Mouse (Mus musculus): Measurements from ENCODE around the gene Tmem274.
"Not testable (repeated sequence)": the region's sequence is repeated elsewhere in the genome, so short reads cannot be mapped to it uniquely, and the experiment has no call there.

Gene Tmem274

DNA sequence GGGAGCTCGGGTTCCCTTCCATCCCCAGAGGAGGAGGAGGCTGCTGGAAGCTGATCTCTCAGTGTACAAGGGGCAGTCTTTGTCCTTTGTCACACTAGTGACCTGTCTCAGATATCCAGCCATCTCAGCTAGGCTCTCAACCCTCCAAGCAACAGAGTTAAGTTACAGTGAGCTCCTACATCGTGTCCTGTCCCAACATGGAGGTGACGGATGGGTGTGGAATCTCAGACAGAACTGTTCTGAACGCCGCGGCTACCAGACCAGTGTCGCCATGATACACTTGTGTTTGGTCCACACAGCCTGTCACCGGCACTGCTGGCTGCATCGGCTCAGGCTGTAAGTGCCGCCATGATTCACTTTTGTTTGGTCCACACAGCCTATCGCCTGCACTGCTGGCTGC, at the start of gene Tmem274:
Tmem274 (plus strand) TSS at position 301 of the 400 bp plus-strand sequence.
- no peak for DNase-seq (ENCODE audit: extremely low spot score)

DNA sequence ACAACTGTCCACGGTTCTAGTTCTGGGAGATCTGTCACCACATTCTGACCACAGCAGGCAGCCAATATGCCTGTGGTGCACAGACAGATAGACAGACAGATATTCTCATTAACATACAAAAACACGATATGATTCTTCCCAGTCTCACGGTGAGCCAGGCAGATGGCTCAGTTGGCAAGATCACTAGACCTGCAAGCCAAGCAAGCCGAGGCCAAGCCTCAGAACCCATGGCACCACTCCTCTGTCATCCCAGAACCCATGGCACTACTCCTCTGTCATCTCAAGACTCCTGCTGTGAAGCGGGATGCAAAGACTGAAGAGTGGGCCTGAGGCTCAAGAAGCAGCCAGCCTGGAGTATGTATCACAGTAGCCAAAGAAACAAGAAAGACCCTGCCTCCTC, 47.6 kb upstream of the Tmem274 start:
- DNase-seq (ENCODE audit: extremely low spot score), result no peak

DNA sequence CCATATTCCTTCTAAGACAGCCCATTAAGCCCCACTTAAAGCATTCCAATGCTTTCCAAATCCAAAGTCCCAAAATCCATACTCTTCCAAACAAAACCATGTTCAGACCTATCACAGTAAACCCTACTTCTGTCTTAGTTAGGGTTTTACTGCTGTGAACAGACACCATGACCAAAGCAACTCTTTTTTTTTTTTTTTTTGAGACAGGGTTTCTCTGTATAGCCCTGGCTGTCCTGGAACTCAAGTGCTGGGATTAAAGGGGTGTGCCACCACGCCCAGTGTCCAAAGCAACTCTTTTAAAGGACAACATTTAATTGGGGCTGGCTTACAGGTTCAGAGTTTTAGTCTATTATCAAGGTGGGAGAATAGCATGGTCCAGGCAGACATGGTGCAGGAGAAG, 45.3 kb upstream of the Tmem274 start:
- not testable (repeated sequence) for DNase-seq (ENCODE audit: extremely low spot score)

DNA sequence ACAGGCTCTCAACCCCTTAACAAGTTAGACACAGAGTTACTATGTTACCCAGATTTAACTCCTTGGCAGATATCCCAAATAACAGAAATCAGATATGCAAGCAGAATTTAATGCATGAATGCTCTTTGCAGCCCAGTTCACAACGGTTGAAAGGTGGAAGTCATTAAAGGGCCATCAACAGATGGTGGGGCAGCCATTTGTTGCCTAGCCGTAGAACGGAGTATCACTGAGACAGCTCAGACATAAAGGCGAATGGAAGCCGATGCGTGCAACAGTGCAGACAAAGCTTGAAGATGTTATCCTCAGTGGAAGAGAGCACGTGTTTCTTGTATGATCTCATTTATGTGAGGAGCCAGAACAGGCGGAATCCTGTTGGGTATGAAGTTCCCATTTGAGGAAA, 36.6 kb upstream of the Tmem274 start:
- DNase-seq (ENCODE audit: extremely low spot score), result no peak

DNA sequence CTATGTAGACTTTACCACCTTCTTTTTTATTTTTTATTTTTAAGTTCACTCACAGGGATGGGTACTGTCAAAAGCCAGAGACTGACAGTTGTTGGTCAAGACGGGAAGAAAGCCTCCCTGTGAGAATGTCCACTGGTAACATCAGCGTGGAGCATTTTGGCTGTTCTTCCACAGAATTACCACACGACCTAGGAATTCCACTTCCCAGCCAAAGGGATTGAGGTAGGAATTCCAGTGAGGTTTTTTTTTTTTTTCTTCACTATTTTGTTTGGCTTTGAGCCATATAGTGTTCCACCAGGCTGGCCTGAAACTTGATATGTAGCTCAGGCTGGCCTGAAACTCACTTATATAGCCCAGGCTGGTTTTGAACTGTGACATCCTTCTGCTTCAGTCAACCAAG, 34.7 kb upstream of the Tmem274 start:
- DNase-seq (ENCODE audit: extremely low spot score), result no peak

DNA sequence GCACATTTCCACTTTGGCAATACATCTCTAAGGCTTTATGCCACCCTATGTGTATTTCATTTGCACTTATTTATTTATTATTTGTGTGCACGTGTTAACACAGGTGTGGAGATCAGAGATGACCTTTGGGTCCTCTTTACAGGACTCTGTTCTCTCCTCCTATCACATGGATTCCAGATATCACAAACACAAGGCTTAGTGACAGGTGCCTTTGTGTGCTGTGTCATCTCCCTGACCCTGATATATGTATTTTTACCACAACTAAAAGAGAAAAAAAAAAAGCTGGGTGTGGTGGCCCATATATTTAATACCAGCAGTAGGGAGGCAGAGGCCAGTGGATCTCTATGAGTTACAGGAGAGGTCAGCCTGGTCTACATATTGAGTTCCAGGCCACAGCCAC, 32.7 kb upstream of the Tmem274 start:
- DNase-seq (ENCODE audit: extremely low spot score), result no peak

DNA sequence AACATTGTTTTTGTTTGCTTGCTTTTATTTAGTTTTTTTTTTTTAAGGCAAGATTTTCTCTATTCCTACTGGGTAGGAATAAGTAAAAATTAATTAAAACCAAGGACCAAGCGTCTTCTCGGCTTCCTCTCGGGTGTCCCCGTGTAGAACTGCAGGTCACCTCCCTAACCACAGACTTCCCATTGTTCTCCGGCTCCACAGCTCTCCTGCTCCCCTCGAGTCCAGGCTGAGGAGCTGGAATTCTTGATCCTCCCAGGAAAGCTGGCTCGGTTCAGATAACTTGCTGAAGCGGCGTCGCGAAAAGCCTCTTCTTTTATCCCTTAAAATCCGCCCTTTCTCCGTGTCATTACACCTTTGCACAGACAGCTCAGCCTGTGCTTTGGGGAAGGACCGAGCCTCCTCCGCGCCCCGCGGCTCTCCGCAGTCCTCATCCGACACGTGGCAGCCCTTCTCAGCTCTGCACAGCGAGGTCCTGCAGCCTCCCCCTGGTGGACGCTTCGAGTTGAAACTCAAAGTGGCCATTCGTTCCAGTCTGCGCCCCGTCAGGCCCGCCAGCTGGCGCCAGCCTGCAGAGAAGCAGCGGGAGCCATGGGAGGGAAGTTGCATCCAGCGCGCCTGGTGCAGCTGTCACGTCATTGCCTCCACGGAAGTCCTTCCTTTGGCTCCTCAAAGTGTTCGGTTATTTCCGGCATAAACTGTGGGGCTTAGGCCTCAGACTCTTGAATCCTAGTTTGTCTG, 32.0 kb upstream of the Tmem274 start:
- DNase-seq (ENCODE audit: extremely low spot score), result peak; percentile 96

DNA sequence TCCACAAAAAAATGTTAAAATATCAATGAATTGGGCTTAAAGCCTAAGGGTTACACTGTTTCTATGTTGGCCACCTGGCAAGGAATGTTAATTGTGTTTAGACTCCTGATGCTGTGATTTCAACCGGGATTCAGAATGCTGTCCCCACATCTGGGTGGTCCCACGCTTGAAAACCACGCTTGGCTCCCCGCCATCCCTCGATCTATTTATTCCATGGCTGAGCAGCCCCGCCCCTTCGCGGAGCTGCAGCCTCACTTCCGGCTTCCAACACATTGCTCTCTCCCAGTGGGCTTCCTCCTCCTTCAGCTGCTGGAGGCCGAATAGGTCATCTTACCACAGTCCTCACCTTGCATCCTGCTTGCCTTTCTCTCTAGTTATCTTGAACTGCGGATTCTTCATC, 31.3 kb upstream of the Tmem274 start:
- DNase-seq (ENCODE audit: extremely low spot score), result peak; percentile 77

DNA sequence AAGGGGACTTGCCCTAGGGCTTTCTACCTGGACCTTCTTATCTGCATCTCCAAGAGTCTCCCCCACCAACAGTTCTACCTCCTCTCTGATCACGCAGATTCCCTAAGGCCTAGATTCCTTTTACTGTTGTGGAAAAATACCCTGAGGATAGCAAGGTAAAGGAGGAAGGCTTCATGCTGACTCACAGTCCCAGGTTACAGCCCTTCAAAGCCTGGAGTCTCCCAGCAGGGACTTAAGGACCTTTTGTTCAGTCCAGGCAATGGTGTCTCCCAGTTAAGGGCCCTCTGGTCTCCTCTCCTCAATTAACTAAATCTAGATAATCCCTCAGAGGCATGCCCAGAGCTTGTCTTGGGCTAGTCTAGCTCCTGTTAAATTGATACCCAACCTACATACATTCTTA, 30.9 kb upstream of the Tmem274 start:
- no peak for DNase-seq (ENCODE audit: extremely low spot score)

DNA sequence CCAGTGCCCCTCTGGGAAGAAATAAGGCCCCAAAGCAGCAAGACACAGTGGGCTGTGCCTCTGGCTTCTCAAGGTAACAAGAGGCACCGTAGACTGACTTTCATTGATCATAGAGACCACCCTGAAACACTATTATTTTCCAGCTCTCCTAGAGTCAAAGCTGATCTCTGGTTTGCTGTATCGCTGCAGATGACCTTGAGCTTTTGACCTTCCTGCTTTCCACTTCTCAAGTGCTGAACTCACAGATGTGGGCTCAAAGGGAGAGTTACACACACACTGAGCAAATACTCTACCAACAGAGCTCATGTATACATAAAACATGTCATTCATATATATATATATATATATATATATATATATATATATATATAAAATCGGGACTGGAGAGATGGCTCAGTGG, 26.5 kb upstream of the Tmem274 start:
- no peak for DNase-seq (ENCODE audit: extremely low spot score)

DNA sequence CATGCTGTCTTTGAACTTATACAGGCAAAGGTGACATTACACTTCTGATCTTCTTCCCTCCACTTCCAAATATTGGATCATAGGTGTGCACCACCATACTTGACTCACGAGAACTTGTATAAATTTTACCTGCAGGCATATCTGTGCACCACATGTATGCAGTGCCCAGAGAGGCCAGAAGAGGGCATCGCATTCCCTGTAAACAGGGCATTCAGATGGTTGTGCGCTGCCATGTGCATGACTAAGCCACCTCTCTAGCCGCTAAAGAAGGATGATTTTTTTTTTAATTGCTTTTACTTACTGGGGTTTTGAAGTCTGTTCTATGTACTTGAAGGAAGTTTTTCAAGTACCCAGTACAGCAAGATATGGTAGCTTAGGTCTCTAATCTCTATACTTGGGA, 23.5 kb upstream of the Tmem274 start:
- no peak for DNase-seq (ENCODE audit: extremely low spot score)

DNA sequence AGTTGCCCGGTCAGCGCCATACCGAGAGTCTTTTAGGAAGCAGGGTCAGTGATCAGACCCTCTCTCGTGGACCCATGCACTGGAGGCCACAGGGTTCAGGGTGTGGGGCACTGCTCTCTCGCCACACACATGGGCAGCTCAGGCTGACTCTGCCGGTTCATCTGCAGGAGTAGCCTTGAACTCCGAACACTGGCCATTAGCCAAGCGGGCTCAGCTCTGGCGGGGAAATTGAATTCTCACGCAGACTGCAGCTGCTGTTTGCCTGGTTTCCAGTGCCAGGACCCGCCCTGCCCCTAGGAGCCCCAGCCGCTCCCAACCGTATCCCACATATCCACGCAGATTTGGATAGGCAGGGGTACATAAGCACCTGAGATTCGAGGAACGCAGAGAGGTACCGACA, 22.9 kb upstream of the Tmem274 start:
- DNase-seq (ENCODE audit: extremely low spot score), result no peak

DNA sequence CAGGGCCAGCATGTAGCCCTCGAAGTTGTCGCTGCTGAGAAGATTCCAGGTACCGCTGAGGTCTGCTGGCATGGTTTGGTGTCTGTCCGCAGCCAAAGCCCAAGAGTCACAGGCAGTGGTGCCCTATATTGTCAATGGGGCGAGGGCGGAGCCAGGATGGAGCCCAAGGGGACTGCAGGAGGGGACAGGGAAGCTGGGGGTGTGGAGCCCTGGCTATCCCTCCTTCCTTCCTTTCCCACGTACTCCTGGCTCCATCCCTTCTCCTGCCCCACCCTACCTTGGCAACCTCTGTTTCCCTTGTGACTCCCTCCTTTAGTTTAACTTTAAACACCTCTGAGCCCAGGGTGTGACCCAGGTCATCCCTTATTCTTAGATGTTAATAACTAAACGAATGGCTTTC, 22.3 kb upstream of the Tmem274 start, which contains the start of gene Rbp7:
Rbp7 (minus strand) TSS at position 100 of the 400 bp plus-strand sequence.
- no peak for DNase-seq (ENCODE audit: extremely low spot score)

DNA sequence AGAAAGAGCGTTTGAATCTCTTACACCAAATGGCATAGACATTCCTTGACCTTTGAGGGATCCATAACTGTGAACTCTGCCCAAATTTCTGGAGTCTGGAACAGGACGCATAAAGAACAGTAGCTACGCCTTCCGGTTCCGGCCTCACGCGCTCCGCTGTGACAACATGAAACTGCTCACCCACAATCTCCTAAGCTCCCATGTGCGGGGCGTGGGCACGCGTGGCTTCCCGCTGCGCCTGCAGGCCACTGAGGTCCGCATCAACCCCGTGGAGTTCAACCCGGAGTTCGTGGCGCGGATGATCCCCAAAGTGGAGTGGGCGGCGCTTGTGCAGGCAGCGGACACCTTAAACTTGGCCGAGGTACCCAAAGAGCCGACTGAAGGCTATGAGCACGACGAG, 20.0 kb upstream of the Tmem274 start:
- DNase-seq (ENCODE audit: extremely low spot score), result not testable (repeated sequence)

DNA sequence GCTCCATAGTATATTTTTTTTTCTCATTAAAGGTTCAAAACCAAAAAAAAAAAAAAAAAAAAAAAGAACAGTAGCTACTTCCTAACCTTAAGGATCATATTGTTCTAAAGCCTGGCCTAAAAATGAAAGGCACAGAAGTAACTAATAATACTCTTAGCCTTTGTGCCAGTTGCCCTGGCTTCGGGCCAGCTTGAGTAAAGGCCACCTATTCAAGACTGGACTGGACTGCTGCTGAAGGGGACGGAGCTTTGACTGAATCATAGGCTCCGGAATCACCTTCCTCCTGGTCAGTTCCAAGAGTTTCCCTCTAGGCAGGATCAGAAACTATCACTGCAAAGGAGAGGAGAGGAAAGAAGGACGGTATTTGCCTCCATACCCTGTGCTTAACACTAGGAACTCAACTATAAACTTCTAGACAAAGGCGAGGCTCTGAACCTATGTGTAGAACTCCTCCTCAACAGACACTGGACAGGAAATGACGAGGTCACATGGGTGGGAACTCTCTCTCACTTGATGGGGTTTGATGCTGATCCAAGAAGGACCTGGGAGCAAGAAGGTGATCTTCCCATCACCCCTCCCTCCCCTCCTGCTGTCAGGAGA, 19.2 kb upstream of the Tmem274 start:
- no peak for DNase-seq (ENCODE audit: extremely low spot score)

DNA sequence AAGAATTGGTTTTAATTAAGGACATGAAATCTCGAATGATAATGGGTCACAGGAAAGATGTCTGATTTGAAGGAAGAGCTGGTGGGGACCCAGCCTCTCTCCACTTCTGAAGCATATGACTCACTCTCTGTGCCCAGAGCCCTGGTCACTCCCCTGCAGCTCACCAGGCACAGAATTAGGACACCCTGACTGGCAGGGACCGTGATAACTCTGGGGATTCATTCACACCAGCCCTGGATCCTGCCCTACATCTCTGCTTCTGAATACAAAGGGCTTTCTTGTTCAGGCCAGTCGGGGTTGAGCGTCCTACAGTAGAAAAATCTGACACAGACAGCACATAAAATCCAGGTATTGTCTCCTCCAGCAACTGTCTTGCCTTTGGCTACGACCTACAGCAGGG, 18.7 kb upstream of the Tmem274 start:
- DNase-seq (ENCODE audit: extremely low spot score), result no peak

DNA sequence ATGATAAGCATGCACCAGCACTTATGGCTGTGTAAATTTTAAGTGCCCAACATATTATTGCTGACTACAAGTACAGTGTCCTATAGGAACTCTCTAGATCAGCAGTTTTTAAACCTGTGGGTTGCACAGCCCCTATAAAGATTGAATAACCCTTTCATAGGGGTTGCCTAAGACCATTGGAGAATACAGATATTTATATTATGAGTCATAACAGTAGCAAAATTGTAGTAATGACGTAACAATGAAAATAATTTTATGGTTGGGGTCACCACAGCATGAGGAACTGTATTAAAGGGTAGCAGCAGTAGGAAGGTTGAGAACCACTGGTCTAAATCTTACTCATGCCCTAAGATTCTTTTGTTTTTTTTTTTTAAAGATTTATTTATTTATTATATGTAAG, 17.8 kb upstream of the Tmem274 start:
- no peak for DNase-seq (ENCODE audit: extremely low spot score)

DNA sequence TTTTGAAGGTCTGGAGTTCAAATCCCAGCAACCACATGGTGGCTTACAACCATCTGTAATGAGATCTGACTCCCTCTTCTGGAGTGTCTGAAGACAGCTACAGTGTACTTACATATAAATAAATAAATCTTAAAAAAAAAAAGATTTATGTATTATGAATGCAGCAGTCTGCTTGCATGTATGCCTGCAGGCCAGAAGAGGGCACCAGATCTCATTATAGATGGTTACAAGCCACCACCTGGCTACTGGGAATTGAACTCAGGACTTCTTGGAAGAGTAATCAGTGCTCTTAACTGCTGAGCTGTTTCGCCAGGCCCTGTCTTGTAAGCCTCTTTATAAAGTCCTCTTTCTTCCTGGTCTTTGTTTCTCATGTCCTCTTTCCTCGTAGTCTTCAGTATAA, 16.7 kb upstream of the Tmem274 start:
- DNase-seq (ENCODE audit: extremely low spot score), result not testable (repeated sequence)

DNA sequence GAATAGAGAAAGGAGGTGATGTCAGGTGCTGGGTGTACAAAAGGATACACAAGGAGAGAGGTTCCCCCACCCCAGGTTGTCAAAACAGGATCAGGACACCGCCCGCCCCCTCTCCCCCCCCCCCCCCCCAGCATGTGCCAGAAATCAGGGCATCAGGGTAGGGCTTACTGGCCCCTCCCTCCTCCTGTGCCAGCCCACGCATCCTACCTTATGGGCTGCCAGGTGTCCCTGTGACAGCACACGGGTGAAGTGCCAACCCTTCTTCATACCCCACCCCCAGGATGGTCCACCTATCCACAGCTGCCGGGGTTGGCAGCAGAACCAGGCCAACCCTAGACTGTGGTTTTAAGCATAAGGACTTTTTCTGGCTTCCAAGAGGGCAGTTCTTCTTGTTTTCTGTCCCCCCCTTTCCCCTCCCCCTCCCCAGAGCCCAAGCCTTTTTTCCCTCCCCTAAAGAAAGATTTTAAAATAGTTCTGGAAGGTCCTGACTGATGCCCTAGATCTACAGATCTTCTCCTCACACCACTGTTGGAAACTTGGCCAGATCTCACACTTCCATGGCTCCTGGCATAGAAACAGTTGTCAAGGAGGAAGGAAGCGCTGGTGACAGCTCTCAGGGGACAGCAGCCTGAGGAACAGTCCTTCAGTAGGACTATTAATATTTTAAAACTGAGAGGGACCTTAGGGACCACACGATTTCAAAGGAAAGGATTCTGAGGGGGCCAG, 15.4 kb upstream of the Tmem274 start:
- no peak for DNase-seq (ENCODE audit: extremely low spot score)

DNA sequence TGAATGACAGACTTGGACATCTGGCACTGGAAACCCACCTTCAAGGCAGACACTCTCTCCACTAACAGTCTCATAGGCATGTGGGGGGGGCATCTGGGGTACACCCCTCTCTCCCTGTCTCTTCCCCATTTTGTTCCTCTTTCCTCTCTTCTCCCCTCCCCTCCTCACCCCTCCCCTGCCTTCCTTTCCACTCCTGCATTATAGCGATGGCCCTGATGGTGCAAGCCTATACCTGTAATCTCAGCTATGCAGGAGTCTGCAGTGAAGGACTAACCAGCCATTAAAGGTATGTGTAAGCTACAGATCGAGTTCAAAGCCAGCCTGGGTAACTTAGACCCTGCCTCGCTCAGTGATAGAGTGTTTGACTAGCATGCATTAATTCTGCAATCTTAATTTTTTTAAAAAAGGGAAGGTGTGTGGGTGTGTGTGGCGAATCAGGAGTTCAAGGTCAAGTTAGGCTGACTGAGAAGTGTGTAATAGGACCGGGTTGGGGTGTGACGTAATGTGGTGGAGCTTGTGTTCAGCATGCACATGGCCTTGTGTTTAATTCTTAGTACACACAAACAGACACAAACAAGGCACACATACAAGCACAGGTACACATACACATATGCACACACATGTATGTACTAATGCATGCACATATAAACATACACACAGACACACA, 14.7 kb upstream of the Tmem274 start:
- no peak for DNase-seq (ENCODE audit: extremely low spot score)

DNA sequence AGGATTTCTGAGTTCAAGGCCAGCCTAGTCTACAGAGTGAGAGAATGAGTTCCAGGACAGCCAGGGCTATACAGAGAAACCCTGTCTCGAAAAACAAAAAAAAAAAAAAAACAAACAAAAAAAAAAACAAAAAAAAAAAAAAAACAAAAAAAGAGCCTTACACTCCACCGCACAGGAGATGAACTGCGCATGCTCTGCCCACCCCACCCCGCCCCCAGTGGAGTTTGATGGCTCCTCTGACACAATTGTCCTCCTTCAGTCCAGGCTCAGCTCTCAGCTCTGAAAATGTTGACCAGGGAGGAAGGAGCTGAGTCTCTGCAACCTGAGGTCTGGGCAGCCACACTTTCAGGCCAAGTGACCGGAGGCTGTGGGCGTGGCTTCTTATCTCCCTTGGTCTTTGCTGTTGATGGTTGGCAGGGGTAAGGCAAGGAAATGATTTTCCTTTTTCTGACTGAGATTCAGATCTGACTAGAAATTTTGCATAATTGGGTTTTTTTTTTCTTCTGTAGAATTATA, 13.7 kb upstream of the Tmem274 start:
- DNase-seq (ENCODE audit: extremely low spot score), result no peak

DNA sequence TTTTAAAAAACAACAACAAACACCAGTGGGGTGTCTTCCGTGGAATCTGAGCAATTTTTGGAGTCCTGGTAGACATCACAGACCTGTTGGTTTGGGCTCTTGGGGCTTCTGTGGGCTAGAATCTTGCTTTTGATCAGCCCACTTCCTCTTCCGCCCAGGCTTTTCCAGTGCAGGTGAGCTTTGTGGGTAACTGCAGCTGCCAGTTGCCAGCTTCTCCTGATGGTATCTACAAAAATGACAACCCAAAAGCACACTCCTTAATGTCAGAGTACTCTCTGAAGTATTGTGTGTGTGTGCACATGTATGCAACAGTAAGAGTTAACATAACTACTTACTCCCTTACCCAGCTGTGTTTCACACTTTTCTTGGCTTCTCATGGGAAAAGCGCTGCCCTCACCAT, 7.6 kb upstream of the Tmem274 start:
- DNase-seq (ENCODE audit: extremely low spot score), result no peak

All from embryo, embryonic 9.5 days (tissue).